Mouse (Mus musculus): ENCODE data around the gene Avpr2.

DNA sequence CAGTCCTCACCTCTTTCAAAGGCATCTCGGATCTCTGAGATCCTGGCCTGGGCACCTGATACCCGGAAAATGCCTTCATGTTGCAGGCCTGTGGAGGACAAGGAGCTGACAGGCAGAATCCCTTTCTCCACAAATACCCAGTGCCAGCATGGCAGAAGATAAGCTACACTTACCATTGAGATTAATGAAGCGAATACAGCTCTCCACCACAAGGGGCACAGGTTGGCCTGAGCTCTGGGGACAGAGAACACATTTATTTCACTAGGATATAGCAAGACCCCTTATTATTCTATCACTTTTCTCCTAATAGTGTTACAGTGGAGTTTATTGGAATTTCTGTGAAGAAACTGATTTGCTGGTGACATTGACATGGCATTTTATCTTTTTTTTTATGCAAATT is 6.1 kb downstream of the Avpr2 start:
- TF ChIP-seq CTCF (IDR thresholded peaks at IDR 0.05; ENCODE audit: borderline replicate concordance, extremely low read depth, insufficient read depth, insufficient read length) (peak; percentile 45; the same call in 1 of the 2 replicates), POLR2A (IDR thresholded peaks at IDR 0.05; ENCODE audit: borderline replicate concordance, extremely low read depth, insufficient read depth, insufficient read length, poor library complexity, severe bottlenecking) (no peak)

Data from brain, embryonic 14.5 days (tissue).